Mouse (Mus musculus): ENCODE results near the gene Eif4a1. TPM values are rescaled to one million over a fixed set of nuclear protein-coding genes. Genes with fewer than 3 reads are reported as not detected.

The Eif4a1 gene
- total RNA-seq, 1 experiment from 2014 or later: 624 TPM

DNA sequence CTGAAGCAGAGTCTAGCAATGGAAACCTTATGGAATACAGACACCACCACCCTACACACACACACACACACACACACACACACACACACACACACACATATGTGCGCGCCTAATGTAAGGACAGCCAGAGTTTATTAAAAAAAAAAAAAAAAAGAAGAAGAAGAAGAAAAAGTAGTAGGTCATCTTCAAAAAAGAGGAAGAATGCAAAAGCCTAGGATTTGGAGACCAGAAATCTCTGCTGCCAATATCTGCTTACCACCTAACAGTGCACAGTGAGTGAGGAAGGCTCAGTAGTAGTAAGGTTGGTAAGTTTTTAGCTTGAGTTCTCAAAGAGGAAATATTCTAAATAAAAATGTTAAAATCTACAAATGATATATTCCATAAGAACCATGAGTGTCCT lies 6.9 kb upstream of the Eif4a1 start:
- no peak for DNase-seq

- DNase-seq: no peak
These were observed 498 bp downstream of the Eif4a1 start for GRCm38 (mm10) chr11:69671726-69672124.

DNA sequence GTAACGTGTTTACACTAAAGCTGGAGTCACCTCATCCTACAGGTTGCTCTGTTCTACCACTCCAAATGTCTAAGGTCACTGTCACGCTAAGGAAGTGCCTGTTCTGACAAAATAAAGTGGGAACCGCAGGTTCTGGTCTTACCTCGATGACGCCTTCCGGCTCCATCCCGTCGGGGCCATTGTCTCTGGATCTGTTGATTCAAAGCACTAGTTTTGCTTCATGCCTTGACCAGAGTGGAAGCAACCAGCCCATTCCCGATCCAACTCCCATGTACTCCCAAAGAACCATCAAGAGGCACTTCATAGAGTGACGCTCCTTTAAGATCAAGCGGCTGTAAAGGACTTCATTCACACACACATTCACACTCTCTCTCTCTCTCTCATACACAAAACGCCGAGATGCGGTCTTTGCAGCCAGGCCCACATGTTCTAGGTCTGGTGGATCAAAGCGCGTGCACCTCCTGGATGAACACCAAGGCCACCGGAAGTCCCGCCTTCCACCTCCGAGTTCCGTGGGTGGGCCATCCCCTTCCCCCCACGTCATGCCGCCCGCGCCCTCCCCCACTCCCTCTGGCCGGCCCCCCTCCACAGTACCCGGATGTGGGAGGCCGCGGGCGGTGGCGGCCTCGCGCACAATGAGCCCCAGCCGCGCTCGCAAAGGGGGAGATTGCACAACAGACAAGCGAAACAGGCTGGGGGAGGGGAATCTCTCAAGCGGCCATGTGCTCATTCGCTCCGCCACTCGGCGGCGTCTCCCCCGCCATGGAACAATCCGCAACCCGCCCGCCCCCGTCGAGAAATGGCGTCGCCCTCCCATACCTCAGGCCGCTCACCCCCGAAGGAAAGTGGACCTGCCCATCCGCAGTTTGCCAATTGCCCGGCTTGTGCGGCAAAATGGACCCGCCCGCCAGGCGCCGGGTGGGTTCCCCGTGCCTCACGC lies 1.2 kb downstream of the Eif4a1 start:
- peak; percentile 98 for DNase-seq

DNA sequence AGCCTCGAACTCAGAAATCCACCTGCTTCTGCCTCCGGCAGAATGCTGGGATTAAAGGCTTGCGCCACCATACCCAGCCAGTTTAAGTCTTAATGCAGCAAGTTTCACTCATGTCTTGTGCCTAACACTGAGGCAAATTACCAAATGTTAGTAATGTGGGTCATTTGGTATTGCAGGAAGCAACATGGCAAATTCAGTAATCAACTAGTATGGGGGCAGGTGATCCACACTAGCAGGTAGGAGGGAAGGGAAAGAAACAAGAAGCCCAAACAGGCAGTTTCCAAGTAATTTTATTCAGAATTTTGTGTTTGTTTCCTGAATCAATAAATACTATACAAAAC lies 5.6 kb downstream of the Eif4a1 start:
- DNase-seq: no peak

GRCm38 (mm10) chr11:69665961-69666664 lies 6.1 kb downstream of the Eif4a1 start, which contains the start of gene Cd68:
TSS of gene Cd68 (minus strand) at chr11:69666153.
- DNase-seq: no peak

DNA sequence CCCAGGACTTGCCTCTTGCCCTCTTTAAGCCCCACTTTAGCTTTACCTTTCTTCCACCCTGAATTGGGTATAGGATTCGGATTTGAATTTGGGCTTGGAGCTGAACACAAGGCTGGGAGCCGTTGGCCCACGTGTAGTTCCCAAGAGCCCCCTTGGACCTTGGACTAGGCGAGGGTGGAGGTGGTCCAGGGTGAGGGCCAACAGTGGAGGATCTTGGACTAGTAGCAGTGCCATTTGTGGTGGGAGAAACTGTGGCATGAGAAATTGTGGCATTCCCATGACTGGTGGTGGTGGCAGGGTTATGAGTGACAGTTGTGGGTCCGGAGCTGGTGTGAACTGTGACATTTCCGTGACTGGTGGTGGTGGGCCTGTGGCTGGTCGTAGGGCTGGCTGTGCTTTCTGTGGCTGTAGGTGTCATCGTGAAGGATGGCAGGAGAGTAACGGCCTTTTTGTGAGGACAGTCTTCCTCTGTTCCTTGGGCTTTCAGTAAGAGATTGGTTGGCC lies 6.7 kb downstream of the Eif4a1 start:
- DNase-seq: no peak

DNA sequence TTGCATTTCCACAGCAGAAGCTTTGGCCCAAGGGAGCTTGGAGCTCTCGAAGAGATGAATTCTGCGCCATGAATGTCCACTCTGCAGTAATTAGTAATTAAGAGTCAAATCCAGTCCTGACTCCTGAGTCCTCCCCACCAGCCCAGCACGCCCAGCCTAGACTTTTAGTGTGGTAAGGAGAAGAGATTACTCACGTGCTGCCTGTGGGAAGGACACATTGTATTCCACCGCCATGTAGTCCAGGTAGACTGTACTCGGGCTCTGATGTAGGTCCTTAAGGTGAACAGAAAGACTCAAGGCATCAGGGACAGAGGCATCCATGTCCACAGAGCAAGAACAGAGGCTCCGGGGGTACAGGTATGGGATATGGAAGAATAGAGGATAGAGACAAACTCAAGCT lies 7.4 kb downstream of the Eif4a1 start:
- DNase-seq: no peak

DNA sequence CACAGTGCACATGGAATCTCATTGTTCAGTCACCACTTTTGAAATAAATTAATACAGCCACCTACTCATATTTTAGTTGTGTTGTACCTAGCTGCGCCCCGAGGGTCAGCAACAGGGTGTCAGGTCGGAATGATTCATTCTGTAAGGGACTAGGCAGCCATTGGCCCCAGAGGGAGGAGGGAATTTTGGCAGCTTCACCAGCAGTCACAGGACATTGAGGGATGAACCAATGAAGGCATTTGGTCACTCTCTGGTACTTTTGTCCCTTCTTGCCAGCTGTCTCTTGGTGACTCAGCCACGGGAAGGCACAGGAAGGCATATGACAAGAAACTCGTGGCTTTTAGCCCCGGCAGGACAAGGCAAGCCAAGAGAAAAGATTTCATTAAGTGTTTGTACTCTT lies 8.4 kb downstream of the Eif4a1 start:
- DNase-seq: peak; percentile 51

- peak; percentile 12 for DNase-seq
These were observed 9.1 kb downstream of the Eif4a1 start for GRCm38 (mm10) chr11:69662967-69663671.

DNA sequence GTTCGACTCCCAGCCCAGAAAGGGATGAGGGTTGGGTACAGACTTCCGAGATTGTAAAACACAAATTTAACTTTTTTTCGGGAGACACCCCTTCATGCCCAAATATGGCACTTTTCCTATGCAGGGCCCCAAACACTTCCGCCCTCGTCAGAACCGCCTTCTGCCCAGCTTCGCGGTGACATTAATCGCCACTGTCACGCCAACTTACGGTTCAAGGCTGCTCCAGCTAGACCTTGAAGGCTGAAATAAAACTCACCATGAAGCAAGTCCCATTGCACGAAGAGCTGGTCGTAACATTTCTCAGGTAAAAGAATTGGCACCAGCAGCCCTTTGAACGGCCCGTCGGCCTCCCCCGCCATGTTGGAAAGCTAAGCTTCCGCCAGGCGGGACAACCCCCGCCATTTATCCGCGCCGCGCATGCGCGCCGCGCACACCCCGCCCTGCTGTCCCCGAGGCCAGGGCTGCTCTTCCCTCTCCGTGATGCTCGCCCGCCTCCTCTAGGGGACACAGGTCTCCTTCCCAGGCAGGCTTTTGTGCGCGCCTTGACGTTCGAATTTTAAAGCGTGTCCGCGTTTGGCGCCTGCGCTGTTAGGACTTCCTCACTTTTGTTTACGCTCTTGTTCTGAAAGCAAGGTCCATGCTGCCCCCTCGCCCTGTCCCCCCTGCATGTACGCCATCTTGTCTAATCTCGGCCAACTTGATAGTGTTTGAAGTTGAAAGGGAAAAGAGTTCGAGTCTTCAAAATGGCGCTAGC lies 9.8 kb downstream of the Eif4a1 start, which contains the start of gene Mpdu1:
TSS of gene Mpdu1 (minus strand) at position 430 of the 754 bp plus-strand sequence.
- DNase-seq: peak; percentile 91

DNA sequence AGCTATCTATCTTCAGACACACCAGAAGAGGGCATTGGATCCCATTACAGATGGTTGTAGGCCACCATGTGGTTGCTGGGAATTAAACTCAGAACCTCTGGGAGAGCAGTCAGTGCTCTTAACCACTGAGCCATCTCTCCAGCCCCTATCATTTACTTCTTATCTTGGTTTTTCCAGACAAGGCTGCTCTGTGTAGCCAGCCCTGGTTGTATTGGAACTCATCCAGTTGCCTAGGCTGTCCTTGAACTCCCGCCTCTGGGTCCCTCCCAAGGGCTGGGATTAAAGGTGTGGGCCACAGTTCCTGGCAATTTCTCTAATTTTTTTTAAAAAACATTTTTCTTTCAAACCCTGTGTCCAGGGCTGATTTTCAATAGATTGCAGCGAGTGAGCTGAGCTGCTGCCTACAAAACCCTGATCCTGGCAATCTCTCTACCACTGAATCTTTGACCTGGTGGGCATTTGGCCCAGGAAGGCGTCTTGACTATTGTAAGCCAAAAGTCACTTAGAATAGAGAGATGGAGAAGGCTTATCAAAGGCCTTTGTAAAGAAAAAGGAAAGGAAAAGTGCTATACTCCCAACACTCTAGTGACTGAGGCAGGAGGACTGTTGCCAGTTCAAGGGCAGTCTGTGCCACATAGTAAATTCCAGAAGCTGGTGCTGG lies 10.9 kb downstream of the Eif4a1 start:
- DNase-seq: peak; percentile 46

GRCm38 (mm10) chr11:69657462-69657881 lies 14.8 kb downstream of the Eif4a1 start:
- DNase-seq: no peak

DNA sequence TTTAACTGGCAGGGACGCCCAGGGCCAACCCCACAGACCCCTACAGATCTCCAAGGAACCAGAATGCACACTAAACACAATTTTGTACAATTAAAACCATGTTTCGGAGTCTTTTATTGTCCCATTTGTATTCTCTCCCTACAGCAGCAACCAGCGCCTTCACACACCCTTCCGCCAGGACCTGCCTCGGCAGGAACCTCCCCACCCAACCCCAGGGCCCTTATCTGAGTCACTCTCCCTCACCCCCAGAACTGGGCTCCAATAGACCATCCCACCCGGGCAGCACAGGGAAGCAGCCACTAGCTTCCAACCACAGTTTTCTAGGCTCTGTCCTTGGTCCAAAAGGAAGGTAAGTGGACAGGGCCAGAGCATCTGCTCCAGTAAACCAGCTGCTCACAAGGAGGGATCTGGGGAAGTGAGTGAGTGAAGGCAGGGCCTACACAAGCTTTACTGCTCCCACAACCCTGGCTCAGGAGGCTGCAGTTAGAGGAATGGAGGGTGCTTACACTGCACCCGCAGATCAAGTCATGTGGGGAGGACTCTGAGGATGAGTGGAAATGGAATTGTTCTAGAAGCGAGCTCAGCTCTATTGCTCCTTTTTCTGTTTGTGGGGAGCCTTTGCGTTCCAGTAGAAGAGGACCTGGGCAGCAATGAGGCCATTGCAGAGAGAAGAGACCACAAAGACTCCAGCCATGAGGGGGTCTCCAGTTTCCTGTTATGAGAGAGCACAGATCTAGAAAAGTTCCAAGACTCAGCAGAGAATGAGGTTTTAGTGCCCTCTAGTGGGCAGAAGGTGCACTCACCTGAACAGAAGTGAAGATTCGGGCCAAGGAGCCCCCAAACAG lies 15.4 kb downstream of the Eif4a1 start:
- peak; percentile 18 for DNase-seq

DNA sequence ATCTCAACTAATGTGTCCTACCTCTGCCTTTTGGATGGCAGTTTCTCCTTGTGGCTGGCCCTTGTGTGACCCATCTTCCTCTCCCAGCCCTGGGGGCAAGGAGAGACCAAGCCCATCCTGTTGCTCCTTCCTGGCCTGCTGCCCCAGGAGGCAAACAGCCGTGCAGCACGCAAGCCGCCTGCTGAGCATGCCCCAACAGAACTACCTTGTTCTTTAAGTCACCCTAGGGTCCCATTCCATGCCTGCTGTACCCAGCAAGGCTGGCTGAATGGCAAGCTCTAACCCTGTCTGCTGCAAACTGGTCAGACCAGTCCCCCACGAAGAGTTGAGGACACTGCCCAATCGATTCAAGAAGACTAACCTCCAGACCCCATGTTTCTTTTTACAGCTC lies 16.2 kb downstream of the Eif4a1 start:
- DNase-seq: peak; percentile 13

DNA sequence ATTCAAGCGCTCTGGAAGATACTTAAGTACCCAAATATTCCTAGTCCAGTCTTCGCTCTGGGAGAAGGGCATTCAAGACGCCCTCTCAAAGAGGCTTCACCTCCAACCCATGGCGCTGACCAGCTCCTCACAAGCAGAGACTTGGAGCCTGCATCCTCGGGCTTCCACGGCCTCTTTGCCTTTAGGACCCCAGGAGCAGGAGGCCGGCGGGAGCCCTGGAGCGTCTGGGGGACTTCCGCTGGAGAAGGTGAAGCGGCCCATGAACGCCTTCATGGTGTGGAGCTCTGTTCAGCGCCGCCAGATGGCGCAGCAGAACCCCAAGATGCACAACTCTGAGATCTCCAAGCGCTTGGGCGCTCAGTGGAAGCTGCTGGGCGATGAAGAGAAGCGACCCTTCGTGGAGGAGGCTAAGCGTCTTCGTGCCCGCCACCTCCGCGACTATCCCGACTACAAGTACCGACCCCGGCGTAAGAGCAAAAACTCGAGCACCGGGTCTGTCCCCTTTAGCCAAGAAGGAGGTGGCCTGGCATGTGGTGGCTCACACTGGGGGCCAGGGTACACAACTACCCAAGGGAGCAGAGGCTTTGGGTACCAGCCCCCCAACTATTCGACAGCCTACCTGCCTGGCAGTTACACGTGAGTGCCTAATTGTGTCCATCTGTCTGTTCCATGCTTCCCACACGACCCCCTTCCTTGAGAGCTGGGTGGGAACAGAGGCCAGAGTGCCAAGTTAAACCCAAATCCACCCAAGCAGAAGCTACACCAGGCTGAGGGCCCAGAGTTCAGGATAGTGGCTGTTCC lies 16.8 kb downstream of the Eif4a1 start, which contains the start of gene Sox15:
TSS of gene Sox15 (plus strand) at position 51 of the 801 bp plus-strand sequence.
- DNase-seq: peak; percentile 67

GRCm38 (mm10) chr11:69654760-69655159 lies 17.5 kb downstream of the Eif4a1 start:
- DNase-seq: no peak

DNA sequence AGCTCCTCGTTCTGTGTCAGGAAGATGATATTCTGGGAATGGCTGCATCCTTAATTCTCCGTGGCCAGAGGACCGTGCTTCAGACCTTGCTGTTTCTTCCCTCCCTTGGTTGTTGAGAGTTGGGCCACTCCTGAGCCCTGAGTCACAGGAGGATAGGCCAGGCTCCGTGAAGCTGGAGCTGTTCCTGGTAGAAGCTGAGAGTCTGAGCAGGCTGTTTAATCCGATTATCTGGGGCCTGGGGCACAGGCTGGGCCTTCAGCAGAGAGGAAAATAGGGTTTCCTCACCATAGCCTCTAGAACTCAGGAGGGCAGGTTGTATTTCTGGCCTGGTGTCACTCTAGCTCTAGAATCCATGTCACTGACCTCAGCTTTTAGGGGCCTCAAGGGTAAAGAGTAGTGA lies 18.8 kb downstream of the Eif4a1 start:
- no peak for DNase-seq

DNA sequence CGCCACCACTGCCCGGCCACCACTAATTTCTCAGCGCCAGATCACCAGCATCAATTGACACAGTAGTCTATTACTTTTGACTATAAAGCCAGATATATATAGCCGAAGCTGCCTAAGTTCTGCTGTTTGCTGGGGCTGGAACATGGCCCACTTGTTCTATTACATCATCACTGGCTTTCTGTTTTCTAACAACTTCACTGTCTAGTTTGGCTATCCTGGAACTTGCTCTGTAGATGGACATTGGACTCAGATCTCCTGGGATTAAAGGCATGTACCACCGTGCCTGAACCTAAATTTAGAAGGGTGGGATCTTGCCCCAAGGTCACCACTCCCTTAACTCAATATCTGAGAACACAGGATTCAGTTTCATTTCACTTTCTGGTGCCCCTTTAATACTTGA lies 26.4 kb downstream of the Eif4a1 start:
- no peak for DNase-seq

- no peak for DNase-seq
These were observed 36.8 kb downstream of the Eif4a1 start for GRCm38 (mm10) chr11:69635471-69635870.
